Mouse (Mus musculus) liver, adult 2 months (tissue): Measurements from ENCODE around the gene Tanc2. TPM values are rescaled to one million over a fixed set of nuclear protein-coding genes. Genes with fewer than 3 reads are reported as not detected.

Experiments
- DNase-seq: peaks from one replicate; pipeline ENCODE4 v3.0.0-alpha.2; 2011; ENCODE audit warnings: low read depth, low spot score; ENCODE audit errors: extremely low read depth
- H3K27ac ChIP-seq: fragments of 200-500 bp; replicated peaks from 2 replicates; pipeline ENCODE4 v1.5.1; 2012; ENCODE audit warnings: low read depth, mild to moderate bottlenecking, control low read depth, inconsistent platforms, low read length; ENCODE audit not compliant: insufficient read depth
- H3K27me3 ChIP-seq: fragments of 200-500 bp; 2 replicates; pipeline ENCODE4 v1.6.1; 2012; ENCODE audit warnings: mild to moderate bottlenecking, moderate library complexity, low read length, inconsistent platforms; ENCODE audit not compliant: control insufficient read depth, insufficient read depth
- H3K36me3 ChIP-seq: fragments of 200-500 bp; 2 replicates; pipeline ENCODE4 v1.6.1; 2012; ENCODE audit warnings: low read length, inconsistent platforms; ENCODE audit not compliant: control insufficient read depth, insufficient read depth
- H3K4me1 ChIP-seq: fragments of 200-500 bp; 2 replicates; pipeline ENCODE4 v1.6.1; 2011; ENCODE audit warnings: low read length; ENCODE audit not compliant: control insufficient read depth, insufficient read depth
- H3K4me3 ChIP-seq: fragments of 200-500 bp; 2 replicates; pipeline ENCODE4 v1.5.1; 2011; ENCODE audit warnings: low read depth, mild to moderate bottlenecking, control low read depth, low read length, moderate library complexity; ENCODE audit not compliant: insufficient read depth
- H3K79me2 ChIP-seq: fragments of 200-500 bp; 2 replicates; pipeline ENCODE4 v1.6.1; 2012; ENCODE audit warnings: inconsistent platforms, mild to moderate bottlenecking, low read length, moderate library complexity; ENCODE audit not compliant: control insufficient read depth, insufficient read depth
- H3K9ac ChIP-seq: fragments of 200-500 bp; 2 replicates; pipeline ENCODE4 v1.6.1; 2012; ENCODE audit warnings: low read depth, mild to moderate bottlenecking, control low read depth, inconsistent platforms, low read length
- CTCF ChIP-seq: fragments of 200-500 bp; IDR thresholded peaks from 2 replicates; pipeline ENCODE4 v1.5.1; 2011; ENCODE audit warnings: low read depth, low read length, control low read depth
- POLR2A ChIP-seq: fragments of 200-500 bp; IDR thresholded peaks from 2 replicates; pipeline ENCODE4 v1.6.1; 2011; ENCODE audit warnings: low read length, control low read depth; ENCODE audit not compliant: insufficient read depth; ENCODE audit errors: extremely low read depth
- WGBS: fragments of 180-500 bp; shearing (Covaris S2); methylation state at CpG from one replicate; pipeline ENCODE4 v1.1.7; 2018; 5-methylcytosine and 5-hydroxymethylcytosine counted together
- polyA plus RNA-seq: library from polyadenylated mRNA; depleted of rRNA; stranded (reverse); fragments of >200 nt; gene quantifications from 2 replicates; pipeline ENCODE4 v1.2.3, GENCODE M21; 2012; rRNA removed
- total RNA-seq: library from RNA; depleted of rRNA; stranded (reverse); fragments of >200 nt; gene quantifications from 2 replicates; pipeline ENCODE4 v1.2.3, GENCODE M21; 2014; rRNA removed

Gene Tanc2
- total and polyA plus RNA-seq, 2 experiments: 0.97 to 2.4 TPM

GRCm38 (mm10) chr11:105975636-105976035 is 385.9 kb downstream of the Tanc2 start:
- no peaks in the 10 kb centered on the region for H3K27me3 ChIP-seq

GRCm38 (mm10) chr11:105978232-105978631 is 388.4 kb downstream of the Tanc2 start:
- no peak for TF ChIP-seq POLR2A
- no peak for TF ChIP-seq CTCF
- DNase-seq: no peak
- H3K27me3 ChIP-seq: no peaks in the 10 kb centered on the region
- no peaks in the 10 kb centered on the region for H3K36me3 ChIP-seq
- 90% methylated on average over 2 of the region's 2 CpGs for WGBS
- no peaks in the 10 kb centered on the region for H3K79me2 ChIP-seq
- H3K9ac ChIP-seq: no peak overlapping the region
- no peak overlapping the region for H3K4me3 ChIP-seq
- H3K27ac ChIP-seq: no peak overlapping the region
- H3K4me1 ChIP-seq: no peaks in the 10 kb centered on the region

More at GRCm38 (mm10) chr11:105975636-105976035, 385.9 kb downstream of the Tanc2 start:
- no peak for DNase-seq
- Histone ChIP-seq H3K4me1 (no peaks in the 10 kb centered on the region), H3K27ac (no peak overlapping the region), H3K4me3 (no peak overlapping the region), H3K9ac (no peak overlapping the region), H3K36me3 (no peaks in the 10 kb centered on the region), H3K79me2 (no peaks in the 10 kb centered on the region)
- WGBS: 92% methylated on average over 5 of the region's 5 CpGs
- TF ChIP-seq POLR2A (no peak), CTCF (no peak)

GRCm38 (mm10) chr11:105978634-105979033 is 388.8 kb downstream of the Tanc2 start:
- Histone ChIP-seq H3K79me2 (no peaks in the 10 kb centered on the region), H3K27me3 (no peaks in the 10 kb centered on the region), H3K4me1 (no peaks in the 10 kb centered on the region), H3K27ac (no peak overlapping the region), H3K9ac (no peak overlapping the region), H3K4me3 (no peak overlapping the region), H3K36me3 (no peaks in the 10 kb centered on the region)
- TF ChIP-seq CTCF: no peak
- no peak for TF ChIP-seq POLR2A
- DNase-seq: no peak
- WGBS: 65% methylated on average over 5 of the region's 5 CpGs

Other genes starting within 250 kb of the Tanc2 start
- gene March10, start 133.3 kb upstream of the Tanc2 start, total RNA-seq: not detected in 2 replicates
- gene March10, start 133.3 kb upstream of the Tanc2 start, polyA plus RNA-seq: not detected in 2 replicates